1 mouse cellular context compared by ENCODE assay signal in the genomic region with DNA sequence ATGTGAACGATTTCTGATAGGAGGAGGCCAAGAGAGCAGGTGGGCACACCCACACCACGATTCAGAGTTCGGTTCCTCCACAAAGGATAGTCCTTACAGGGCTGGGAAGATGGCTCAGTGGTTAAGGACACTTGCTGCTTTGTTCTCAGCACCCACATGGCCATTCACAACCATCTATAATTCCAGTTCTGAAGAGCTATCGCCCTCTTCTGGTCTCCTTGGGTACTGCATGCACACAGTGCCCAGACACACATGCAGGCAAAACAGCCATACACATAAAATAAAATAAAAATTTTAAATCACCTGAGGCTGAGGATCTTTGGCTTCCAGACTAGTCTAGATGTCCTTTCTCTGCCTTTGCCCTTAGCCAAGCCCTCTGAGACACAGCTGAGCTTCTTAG.
TF ChIP-seq lines count a peak whose summit lies in the region.

No protein-coding gene starts in this region.

TF ChIP-seq in MEL, 35 proteins besides CTCF, POLR2A, EP300 and RAD21:
- no peak for TF ChIP-seq USF2 (IDR thresholded peaks at IDR 0.05; ENCODE audit: borderline replicate concordance in 1 of 2, insufficient read depth in 1 of 2, low read depth in 1 of 2, low read length in 2 of 2)
- TF ChIP-seq ELF1 (IDR thresholded peaks at IDR 0.05; ENCODE audit: low read depth, low read length): no peak
- TF ChIP-seq MYB (IDR thresholded peaks at IDR 0.05; ENCODE audit: low read depth, low read length): no peak
- TF ChIP-seq GABPA (IDR thresholded peaks at IDR 0.05; ENCODE audit: low read depth, low read length): no peak
- TF ChIP-seq ZKSCAN1 (IDR thresholded peaks at IDR 0.05; ENCODE audit: low read depth, low read length): no peak
- TF ChIP-seq TAL1 (IDR thresholded peaks at IDR 0.05; ENCODE audit: low read length): no peak
- TF ChIP-seq JUND (IDR thresholded peaks at IDR 0.05; ENCODE audit: low read depth, low read length): no peak
- no peak for TF ChIP-seq UBTF (IDR thresholded peaks at IDR 0.05; ENCODE audit: borderline replicate concordance, insufficient read depth, low read depth, low read length)
- no peak for TF ChIP-seq RCOR1 (IDR thresholded peaks at IDR 0.05; ENCODE audit: low read depth, low read length)
- no peak for TF ChIP-seq HCFC1 (IDR thresholded peaks at IDR 0.05; ENCODE audit: low read depth, low read length)
- TF ChIP-seq MXI1 (IDR thresholded peaks at IDR 0.05; ENCODE audit: low read depth, low read length): no peak
- no peak for TF ChIP-seq MYC (IDR thresholded peaks at IDR 0.05; ENCODE audit: low read depth, low read length)
- no peak for TF ChIP-seq POLR2AphosphoS2 (IDR thresholded peaks at IDR 0.05; ENCODE audit: low read length)
- no peak for TF ChIP-seq MAZ (IDR thresholded peaks at IDR 0.05; ENCODE audit: low read depth, low read length)
- no peak for TF ChIP-seq ZC3H11A (IDR thresholded peaks at IDR 0.05; ENCODE audit: low read depth, low read length)
- TF ChIP-seq BHLHE40 (IDR thresholded peaks at IDR 0.05; ENCODE audit: borderline replicate concordance, low read depth, low read length): no peak
- TF ChIP-seq TBP (IDR thresholded peaks at IDR 0.05; ENCODE audit: low read depth, low read length): no peak
- TF ChIP-seq MAFK (IDR thresholded peaks at IDR 0.05; ENCODE audit: borderline replicate concordance, low read depth, low read length): no peak
- TF ChIP-seq TCF12 (IDR thresholded peaks at IDR 0.05; ENCODE audit: low read depth, low read length): no peak
- TF ChIP-seq USF1 (IDR thresholded peaks at IDR 0.05; ENCODE audit: low read depth, low read length): no peak
